Comparison of ENCODE assay signal across 16 mouse cellular contexts in genomic region chr8:92801231-92801630, GRCm38 (mm10). TPM values are rescaled to one million over a fixed set of nuclear protein-coding genes. Genes with fewer than 3 reads are reported as not detected.
DNase-seq lines count a peak whose midpoint lies in the region; ATAC-seq and TF ChIP-seq lines count a peak whose summit lies in the region.
"Had no signal": no experiment of that assay in that cellular context is flagged by ENCODE, and none has a peak within 500 bp of the region (broad histone marks: within the 10 kb centered on the region; RNA-seq: fewer than 3 reads in every experiment).

No protein-coding gene starts in this region.

- H3K4me2 ChIP-seq in limb, embryonic 14.5 days (replicated peaks; ENCODE audit: low read depth, low read length, severe bottlenecking), result no peak overlapping the region
- H3K4me2 ChIP-seq in neural tube, embryonic 15.5 days, result no peak overlapping the region
- H3K4me2 ChIP-seq: forebrain, embryonic 13.5 days; liver, embryonic 13.5 days had no signal

- DNase-seq in heart, adult 18-20 months, result peak; percentile 24 to 29
- no peak for DNase-seq in heart, postnatal 14 days
- DNase-seq in lung, postnatal 36 days, result peak; percentile 27
- DNase-seq in lung, adult 2 months, result no peak
- no peak for DNase-seq in limb, embryonic 14.5 days (ENCODE audit: low spot score)
- DNase-seq in liver, result no peak
- DNase-seq: cerebellum, postnatal 10 days; gastrocnemius, postnatal 10 days; liver, embryonic 13.5 days; right cerebral cortex, adult 18-20 months had no signal

- intact Hi-C loops in heart, postnatal 14 days (cut with DNase I), result no loop called here

- no peak overlapping the region for H3K27ac ChIP-seq in limb, embryonic 14.5 days (replicated peaks; ENCODE audit: low read depth, low read length)
- H3K27ac ChIP-seq in neural tube, embryonic 15.5 days (replicated peaks), result no peak overlapping the region
- H3K27ac ChIP-seq: forebrain, embryonic 13.5 days; left cerebral cortex, adult 2 months; liver, embryonic 13.5 days had no signal

- no peak overlapping the region for H3K4me3 ChIP-seq in lung, adult 2 months (replicated peaks; ENCODE audit: extremely low read depth, low read depth, low read length)
- H3K4me3 ChIP-seq in limb, embryonic 14.5 days (replicated peaks; ENCODE audit: low read length), result no peak overlapping the region
- no peak overlapping the region for H3K4me3 ChIP-seq in neural tube, embryonic 15.5 days (replicated peaks)
- H3K4me3 ChIP-seq: forebrain, embryonic 13.5 days; left cerebral cortex, adult 2 months; liver, embryonic 13.5 days had no signal

- TF ChIP-seq POLR2A in lung, adult 2 months (IDR thresholded peaks at IDR 0.05; ENCODE audit: borderline replicate concordance, extremely low read depth, low read depth, low read length), result no peak
- no peak for TF ChIP-seq POLR2A in limb, embryonic 14.5 days (IDR thresholded peaks at IDR 0.05; ENCODE audit: borderline replicate concordance, extremely low read depth, insufficient read depth, insufficient read length)

- peak; percentile 44; the same call in 1 of the 2 replicates for ATAC-seq in limb, embryonic 14.5 days (ENCODE audit: low FRiP score, low read depth)
- no peak for ATAC-seq in neural tube, embryonic 15.5 days (ENCODE audit: low FRiP score)
- ATAC-seq: CD4-positive, CD25-positive, alpha-beta regulatory T cell, adult 4 months; forebrain, embryonic 13.5 days; intestine, postnatal 0 days had no signal

- no peak for TF ChIP-seq CTCF in lung, adult 2 months (IDR thresholded peaks at IDR 0.05; ENCODE audit: insufficient read depth, low read length)

- no peaks in the 10 kb centered on the region for H3K9me3 ChIP-seq in limb, embryonic 14.5 days (ENCODE audit: control insufficient read depth, low read length)
- H3K9me3 ChIP-seq in neural tube, embryonic 15.5 days (replicated peaks), result no peaks in the 10 kb centered on the region
- H3K9me3 ChIP-seq: forebrain, embryonic 13.5 days; liver, embryonic 13.5 days had no signal

- H3K36me3 ChIP-seq in limb, embryonic 14.5 days (ENCODE audit: control insufficient read depth, insufficient read depth, low read length), result no peaks in the 10 kb centered on the region
- no peaks in the 10 kb centered on the region for H3K36me3 ChIP-seq in neural tube, embryonic 15.5 days
- H3K36me3 ChIP-seq: liver, embryonic 13.5 days had no signal

- 46% methylated on average over 8 of the region's 8 CpGs for WGBS in lung, adult 2 months
- 45% methylated on average over 8 of the region's 8 CpGs for WGBS in limb, embryonic 14.5 days
- 67% methylated on average over 8 of the region's 8 CpGs for WGBS in neural tube, embryonic 15.5 days

- H3K27me3 ChIP-seq in limb, embryonic 14.5 days (ENCODE audit: control insufficient read depth, insufficient read depth, low read length), result no peaks in the 10 kb centered on the region
- H3K27me3 ChIP-seq in neural tube, embryonic 15.5 days (replicated peaks), result 0 out of 2 replicates have a peak, but pooled peaks cover 5% of the 10 kb centered on the region
- H3K27me3 ChIP-seq: forebrain, embryonic 13.5 days; liver, embryonic 13.5 days had no signal

- no peak overlapping the region for H3K9ac ChIP-seq in limb, embryonic 14.5 days (ENCODE audit: low read depth, low read length, severe bottlenecking)
- H3K9ac ChIP-seq in neural tube, embryonic 15.5 days (replicated peaks), result no peak overlapping the region
- H3K9ac ChIP-seq: forebrain, embryonic 13.5 days; liver, embryonic 13.5 days had no signal

- H3K4me1 ChIP-seq in lung, adult 2 months (ENCODE audit: control insufficient read depth, insufficient read depth, low read length), result no peaks in the 10 kb centered on the region
- no peaks in the 10 kb centered on the region for H3K4me1 ChIP-seq in limb, embryonic 14.5 days (ENCODE audit: control insufficient read depth, insufficient read depth, low read length)
- H3K4me1 ChIP-seq in neural tube, embryonic 15.5 days, result no peaks in the 10 kb centered on the region
- H3K4me1 ChIP-seq: liver, embryonic 13.5 days had no signal

RNA-seq across cellular contexts. Expression of gene Mmp2, which starts 25.9 kb away (rescaled TPM):
- 10 to 100 TPM; 57.2 to 58.8 TPM for total RNA-seq in heart, adult 18-20 months (2021)
- 100 to 1,000 TPM; 132 to 154 TPM for total RNA-seq in heart, postnatal 14 days (2021)
- 114 and 115 TPM in 2 replicates for polyA plus RNA-seq in lung, adult 2 months (2012; rRNA removed)
- polyA plus RNA-seq in limb, embryonic 14.5 days (2012; rRNA removed), result 295 and 361 TPM in 2 replicates
- polyA plus RNA-seq in limb, embryonic 14.5 days (2014; fragmentation: Nextera tagmentation; extraction: Ambion mirVana), result 338 and 372 TPM in 2 replicates
- polyA plus RNA-seq in neural tube, embryonic 15.5 days (2015; fragmentation: Nextera tagmentation; extraction: Ambion mirVana), result 34.0 and 48.7 TPM in 2 replicates
- total RNA-seq: megakaryocyte, adult 5-6 weeks had no signal
- polyA plus RNA-seq: CD4-positive, CD25-positive, alpha-beta regulatory T cell, adult 4 months had no signal

RNA-seq across cellular contexts. Expression of gene Lpcat2, which starts 53.9 kb away (rescaled TPM):
- total RNA-seq in heart, adult 18-20 months (2021), result 1 to 10 TPM; 1.1 to 1.2 TPM
- 1 to 10 TPM; 1.6 to 1.9 TPM for total RNA-seq in heart, postnatal 14 days (2021)
- 3.1 and 5.0 TPM in 2 replicates for polyA plus RNA-seq in lung, adult 2 months (2012; rRNA removed)
- polyA plus RNA-seq in limb, embryonic 14.5 days (2012; rRNA removed), result 10.6 and 11.2 TPM in 2 replicates
- polyA plus RNA-seq in limb, embryonic 14.5 days (2014; fragmentation: Nextera tagmentation; extraction: Ambion mirVana), result 13.7 and 14.7 TPM in 2 replicates
- 12.9 and 13.1 TPM in 2 replicates for polyA plus RNA-seq in neural tube, embryonic 15.5 days (2015; fragmentation: Nextera tagmentation; extraction: Ambion mirVana)

Comparison
In these comparisons a context has a peak if more than half of its experiments do, and no peak if none do; other contexts are left out.
1. DNase-seq: peak in heart, adult 18-20 months (2 of 2) and lung, postnatal 36 days (single experiment); none in heart, postnatal 14 days (0 of 2), lung, adult 2 months (single experiment), limb, embryonic 14.5 days (single experiment) and liver (single experiment).